Mouse (Mus musculus) right cerebral cortex, postnatal 25 days (tissue): ENCODE data around the gene Endod1.

Experiments used
- DNase-seq: peaks from one replicate; pipeline ENCODE4 v3.0.0; 2022

Gene Endod1

DNA sequence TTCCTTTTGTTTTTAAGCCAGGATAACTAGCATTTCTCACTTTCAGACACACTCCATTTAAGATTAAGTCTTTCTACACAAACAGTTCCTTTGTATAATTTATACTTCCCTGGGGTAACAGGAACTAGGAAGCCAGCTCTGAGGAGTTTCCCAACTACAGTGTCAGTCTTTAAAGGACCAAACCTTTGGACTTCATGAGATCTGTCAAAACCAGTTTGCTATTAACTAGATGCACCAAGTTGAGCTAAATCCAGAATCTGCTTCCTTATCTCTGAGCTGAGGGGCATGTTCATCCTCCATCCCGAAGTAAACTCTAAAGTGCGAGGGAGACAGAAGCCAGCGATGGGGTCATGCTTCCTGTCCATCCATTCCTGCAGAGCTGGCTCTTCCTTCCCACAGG is 74.0 kb downstream of the Endod1 start:
- DNase-seq: no peak

DNA sequence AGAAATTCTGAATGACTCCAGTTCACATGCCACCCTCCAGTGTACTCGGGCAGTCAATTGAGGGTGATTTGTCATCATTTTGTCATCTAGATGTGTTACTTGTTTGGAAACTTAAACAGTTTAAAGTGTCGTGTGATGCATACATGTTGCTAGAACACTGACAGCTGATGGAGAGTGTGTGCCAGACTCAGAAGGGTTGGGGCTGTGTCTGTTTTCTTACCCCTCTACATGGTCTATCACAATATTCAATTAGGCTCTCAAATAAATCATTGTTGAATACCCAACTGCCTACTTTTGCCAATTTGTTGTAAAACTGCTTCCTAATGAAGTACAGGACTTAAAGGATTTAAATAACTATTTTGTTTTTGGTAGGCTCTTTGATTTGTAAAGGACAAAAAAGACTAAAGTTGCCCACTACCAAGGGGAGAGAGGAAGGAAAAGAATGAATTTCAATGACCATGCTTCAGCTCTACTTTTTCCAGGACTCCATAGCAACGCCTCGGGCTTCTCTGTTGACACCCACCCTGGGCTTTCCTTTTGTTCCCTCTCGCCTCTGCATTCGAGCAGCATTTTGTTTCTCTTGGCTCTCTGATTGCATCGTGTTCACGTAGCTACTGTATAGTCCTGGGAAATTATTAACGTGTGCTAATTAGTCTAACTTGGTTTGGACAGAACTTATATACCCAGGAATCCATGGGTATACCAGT is 76.9 kb downstream of the Endod1 start:
- DNase-seq: no peak
